In the genomic region with DNA sequence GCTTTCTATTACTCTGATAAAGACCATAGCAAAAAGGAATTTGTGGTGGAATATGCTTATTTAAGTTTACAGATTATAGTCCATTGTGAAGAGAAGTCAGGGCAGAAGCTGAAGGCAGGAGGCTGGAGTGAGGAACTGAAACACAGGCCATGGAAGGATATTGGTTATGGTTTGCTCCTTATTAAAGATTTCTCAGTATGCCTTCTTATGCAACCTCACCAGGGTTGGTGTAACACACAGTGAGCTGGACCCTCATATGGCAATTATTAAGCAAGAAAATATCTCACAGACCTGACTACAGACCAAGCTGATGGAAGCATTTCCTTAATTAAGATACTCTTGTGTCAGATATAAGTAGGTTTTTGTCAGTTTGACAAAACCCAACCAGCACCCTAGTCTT, we compare ENCODE assay signal across 23 mouse cellular contexts. TPM values are rescaled to one million over a fixed set of nuclear protein-coding genes. Genes with fewer than 3 reads are reported as not detected.
DNase-seq lines count a peak whose midpoint lies in the region; ATAC-seq lines count a peak whose summit lies in the region.
"Had no signal": no experiment of that assay in that cellular context is flagged by ENCODE, and none has a peak within 500 bp of the region (broad histone marks: within the 10 kb centered on the region; RNA-seq: fewer than 3 reads in every experiment).

No protein-coding gene starts in this region.

- no peak overlapping the region for H3K4me2 ChIP-seq in hindbrain, embryonic 13.5 days

- H3K27ac ChIP-seq in hindbrain, embryonic 13.5 days, result no peak overlapping the region

- H3K36me3 ChIP-seq in hindbrain, embryonic 13.5 days, result no peaks in the 10 kb centered on the region
- H3K36me3 ChIP-seq: G1E had no signal

- H3K4me3 ChIP-seq in hindbrain, embryonic 13.5 days, result no peak overlapping the region

- H3K9ac ChIP-seq in hindbrain, embryonic 13.5 days, result no peak overlapping the region

- no peak for DNase-seq in adrenal gland, postnatal 36 days
- DNase-seq in left cerebral cortex, adult 18-20 months (ENCODE audit: low spot score in 2 of 2), result no peak
- no peak for DNase-seq in urinary bladder, adult 18-20 months (ENCODE audit: low spot score in 2 of 2)
- DNase-seq: adrenal gland, adult 2 months; adrenal gland, adult 8-10 months; adrenal gland, postnatal 10 days; adrenal gland, postnatal 14 days; adrenal gland, postnatal 25 days; B cell, adult 2 months; cerebellum, adult 11 months; cerebellum, adult 11-12 months; cerebellum, adult 18-20 months had no signal

- H3K27me3 ChIP-seq in hindbrain, embryonic 13.5 days, result no peaks in the 10 kb centered on the region
- H3K27me3 ChIP-seq: CH12.LX, Patski had no signal

- peak; percentile 88 for ATAC-seq in common myeloid progenitor, adult 5-6 weeks (replicated peaks; ENCODE audit: low read depth, poor library complexity, severe bottlenecking)
- peak; percentile 100 for ATAC-seq in granulocyte monocyte progenitor cell, adult 5-6 weeks (replicated peaks; ENCODE audit: poor library complexity, severe bottlenecking)
- peak; percentile 100 for ATAC-seq in megakaryocyte, adult 5-6 weeks (ENCODE audit: poor library complexity, severe bottlenecking)
- peak; percentile 100 for ATAC-seq in megakaryocyte progenitor cell, adult 5-6 weeks (replicated peaks; ENCODE audit: poor library complexity)
- no peak for ATAC-seq in hindbrain, embryonic 13.5 days (ENCODE audit: low FRiP score)
- ATAC-seq: activated CD4-positive, CD25-positive, alpha-beta regulatory T cell, adult 4 months; CD4-positive, CD25-positive, alpha-beta regulatory T cell, adult 4 months; Patski had no signal

- H3K9me3 ChIP-seq in hindbrain, embryonic 13.5 days, result no peaks in the 10 kb centered on the region
- H3K9me3 ChIP-seq: G1E had no signal

- H3K4me1 ChIP-seq in hindbrain, embryonic 13.5 days (replicated peaks), result no peaks in the 10 kb centered on the region

RNA-seq across cellular contexts. Expression of a gene that starts 32.8 kb away (rescaled TPM):
- total RNA-seq in common myeloid progenitor, adult 5-6 weeks (2017), result 0.32 and 1.4 TPM in 2 replicates
- total RNA-seq in granulocyte monocyte progenitor cell, adult 5-6 weeks (2014; fragmentation: Nextera tagmentation), result 0.37 and 1.1 TPM in 2 replicates
- total RNA-seq in granulocyte monocyte progenitor cell, adult 5-6 weeks (2017), result 0.46 and 0.56 TPM in 2 replicates
- total RNA-seq in megakaryocyte, adult 5-6 weeks (2015), result 4.4 and 5.5 TPM in 2 replicates
- 3.3 and 4.2 TPM in 2 replicates for total RNA-seq in megakaryocyte, adult 5-6 weeks (2017)
- total RNA-seq in megakaryocyte progenitor cell, adult 5-6 weeks (2015), result 0.59 and 0.61 TPM in 2 replicates
- 0.29 and 0.95 TPM in 2 replicates for total RNA-seq in megakaryocyte progenitor cell, adult 5-6 weeks (2017)
- polyA plus RNA-seq in hindbrain, embryonic 13.5 days (2015; fragmentation: Nextera tagmentation; extraction: Ambion mirVana), result 2.3 and 2.8 TPM in 2 replicates
- total RNA-seq in adrenal gland, postnatal 36 days (2021), result 1 to 10 TPM; 2.5 TPM
- 1 to 10 TPM; 9.2 to 9.9 TPM for total RNA-seq in left cerebral cortex, adult 18-20 months (2021)
- total RNA-seq: MEL had no signal
- polyA plus RNA-seq: G1E had no signal
